Mouse (Mus musculus): ENCODE results near the gene Olfr1445. TPM values are rescaled to one million over a fixed set of nuclear protein-coding genes. Genes with fewer than 3 reads are reported as not detected.

Olfr1445 gene
- polyA plus RNA-seq (2012; rRNA removed) = not detected in 2 replicates

- no peak for TF ChIP-seq CTCF (IDR thresholded peaks at IDR 0.05; ENCODE audit: extremely low read depth, insufficient read depth, insufficient read length, insufficient replicate concordance)
- TF ChIP-seq POLR2A (IDR thresholded peaks at IDR 0.05; ENCODE audit: low read depth, low read length) = no peak
- no peaks in the 10 kb centered on the region for H3K27me3 ChIP-seq (ENCODE audit: control insufficient read depth, insufficient read depth, low read length)
- no peak within 1 kb of the TSS for H3K27ac ChIP-seq (ENCODE audit: insufficient read depth, low read length)
- DNase-seq (ENCODE audit: low read depth in 1 of 2, low spot score in 2 of 2) = no peak
- H3K4me3 ChIP-seq (ENCODE audit: extremely low read depth, insufficient read depth, insufficient read length) = no peak within 1 kb of the TSS
- no peaks in the 10 kb centered on the region for H3K4me1 ChIP-seq (ENCODE audit: control insufficient read depth, insufficient read depth, insufficient read length)
- H3K36me3 ChIP-seq (ENCODE audit: control insufficient read depth, insufficient read depth, low read length) = no peaks in the 10 kb centered on the region
- WGBS = 87% methylated on average over 2 of the region's 2 CpGs
These were observed at the start of gene Olfr1445 for GRCm38 (mm10) chr19:12883555-12883954. Olfr1445 (plus strand) TSS chr19:12883855.

GRCm38 (mm10) chr19:12838507-12838906, 45.1 kb upstream of the Olfr1445 start:
- Histone ChIP-seq H3K4me3 (ENCODE audit: extremely low read depth, insufficient read depth, insufficient read length) (no peak overlapping the region), H3K27ac (ENCODE audit: insufficient read depth, low read length) (no peak overlapping the region), H3K36me3 (ENCODE audit: control insufficient read depth, insufficient read depth, low read length) (peaks cover 4% of the 10 kb centered on the region), H3K27me3 (ENCODE audit: control insufficient read depth, insufficient read depth, low read length) (no peaks in the 10 kb centered on the region), H3K4me1 (ENCODE audit: control insufficient read depth, insufficient read depth, insufficient read length) (no peaks in the 10 kb centered on the region)
- TF ChIP-seq POLR2A (IDR thresholded peaks at IDR 0.05; ENCODE audit: low read depth, low read length) (no peak), CTCF (IDR thresholded peaks at IDR 0.05; ENCODE audit: extremely low read depth, insufficient read depth, insufficient read length, insufficient replicate concordance) (no peak)
- 75% methylated on average over 1 of the region's 1 CpGs for WGBS
- no peak for DNase-seq (ENCODE audit: low read depth in 1 of 2, low spot score in 2 of 2)

GRCm38 (mm10) chr19:12846382-12846781, 37.3 kb upstream of the Olfr1445 start, which contains the start of gene Gm5244:
Gm5244 (plus strand) TSS chr19:12846682.
- no peaks in the 10 kb centered on the region for H3K4me1 ChIP-seq (ENCODE audit: control insufficient read depth, insufficient read depth, insufficient read length)
- TF ChIP-seq CTCF (IDR thresholded peaks at IDR 0.05; ENCODE audit: extremely low read depth, insufficient read depth, insufficient read length, insufficient replicate concordance) (no peak), POLR2A (IDR thresholded peaks at IDR 0.05; ENCODE audit: low read depth, low read length) (no peak)
- no peaks in the 10 kb centered on the region for H3K36me3 ChIP-seq (ENCODE audit: control insufficient read depth, insufficient read depth, low read length)
- no peak for DNase-seq (ENCODE audit: low read depth in 1 of 2, low spot score in 2 of 2)
- H3K27me3 ChIP-seq (ENCODE audit: control insufficient read depth, insufficient read depth, low read length) = no peaks in the 10 kb centered on the region
- no peak within 1 kb of the TSS for H3K27ac ChIP-seq (ENCODE audit: insufficient read depth, low read length)
- H3K4me3 ChIP-seq (ENCODE audit: extremely low read depth, insufficient read depth, insufficient read length) = no peak within 1 kb of the TSS

GRCm38 (mm10) chr19:12856983-12857382, 26.7 kb upstream of the Olfr1445 start, which contains the start of gene Olfr1444:
Olfr1444 (plus strand) TSS chr19:12857283.
- no peaks in the 10 kb centered on the region for H3K4me1 ChIP-seq (ENCODE audit: control insufficient read depth, insufficient read depth, insufficient read length)
- WGBS = 59% methylated on average over 1 of the region's 1 CpGs
- DNase-seq (ENCODE audit: low read depth in 1 of 2, low spot score in 2 of 2) = no peak
- H3K36me3 ChIP-seq (ENCODE audit: control insufficient read depth, insufficient read depth, low read length) = no peaks in the 10 kb centered on the region
- TF ChIP-seq CTCF (IDR thresholded peaks at IDR 0.05; ENCODE audit: extremely low read depth, insufficient read depth, insufficient read length, insufficient replicate concordance) (no peak), POLR2A (IDR thresholded peaks at IDR 0.05; ENCODE audit: low read depth, low read length) (no peak)
- no peaks in the 10 kb centered on the region for H3K27me3 ChIP-seq (ENCODE audit: control insufficient read depth, insufficient read depth, low read length)
- H3K27ac ChIP-seq (ENCODE audit: insufficient read depth, low read length) = no peak within 1 kb of the TSS
- H3K4me3 ChIP-seq (ENCODE audit: extremely low read depth, insufficient read depth, insufficient read length) = no peak within 1 kb of the TSS

GRCm38 (mm10) chr19:12893424-12893823, 9.8 kb downstream of the Olfr1445 start, which contains the start of gene Olfr1446:
Olfr1446 (minus strand) TSS chr19:12893524.
- DNase-seq (ENCODE audit: low read depth in 1 of 2, low spot score in 2 of 2) = no peak
- no peaks in the 10 kb centered on the region for H3K36me3 ChIP-seq (ENCODE audit: control insufficient read depth, insufficient read depth, low read length)
- H3K27ac ChIP-seq (ENCODE audit: insufficient read depth, low read length) = no peak within 1 kb of the TSS
- WGBS = 76% methylated on average over 1 of the region's 1 CpGs
- no peaks in the 10 kb centered on the region for H3K4me1 ChIP-seq (ENCODE audit: control insufficient read depth, insufficient read depth, insufficient read length)
- no peak for TF ChIP-seq POLR2A (IDR thresholded peaks at IDR 0.05; ENCODE audit: low read depth, low read length)
- no peak for TF ChIP-seq CTCF (IDR thresholded peaks at IDR 0.05; ENCODE audit: extremely low read depth, insufficient read depth, insufficient read length, insufficient replicate concordance)
- H3K27me3 ChIP-seq (ENCODE audit: control insufficient read depth, insufficient read depth, low read length) = no peaks in the 10 kb centered on the region
- no peak within 1 kb of the TSS for H3K4me3 ChIP-seq (ENCODE audit: extremely low read depth, insufficient read depth, insufficient read length)

- no peak for DNase-seq (ENCODE audit: low read depth in 1 of 2, low spot score in 2 of 2)
- TF ChIP-seq CTCF (IDR thresholded peaks at IDR 0.05; ENCODE audit: extremely low read depth, insufficient read depth, insufficient read length, insufficient replicate concordance) = no peak
- no peak for TF ChIP-seq POLR2A (IDR thresholded peaks at IDR 0.05; ENCODE audit: low read depth, low read length)
- WGBS = 90% methylated on average over 1 of the region's 1 CpGs
- Histone ChIP-seq H3K36me3 (ENCODE audit: control insufficient read depth, insufficient read depth, low read length) (no peaks in the 10 kb centered on the region), H3K27me3 (ENCODE audit: control insufficient read depth, insufficient read depth, low read length) (no peaks in the 10 kb centered on the region), H3K4me1 (ENCODE audit: control insufficient read depth, insufficient read depth, insufficient read length) (no peaks in the 10 kb centered on the region), H3K27ac (ENCODE audit: insufficient read depth, low read length) (no peak within 1 kb of the TSS), H3K4me3 (ENCODE audit: extremely low read depth, insufficient read depth, insufficient read length) (no peak within 1 kb of the TSS)
These were observed 20.0 kb downstream of the Olfr1445 start, which contains the start of gene Olfr1447 for GRCm38 (mm10) chr19:12903643-12904042. Olfr1447 (minus strand) TSS chr19:12903743.

- no peaks in the 10 kb centered on the region for H3K36me3 ChIP-seq (ENCODE audit: control insufficient read depth, insufficient read depth, low read length)
- H3K27me3 ChIP-seq (ENCODE audit: control insufficient read depth, insufficient read depth, low read length) = no peaks in the 10 kb centered on the region
- WGBS = 74% methylated on average over 1 of the region's 1 CpGs
- no peak within 1 kb of the TSS for H3K4me3 ChIP-seq (ENCODE audit: extremely low read depth, insufficient read depth, insufficient read length)
- no peak for TF ChIP-seq CTCF (IDR thresholded peaks at IDR 0.05; ENCODE audit: extremely low read depth, insufficient read depth, insufficient read length, insufficient replicate concordance)
- no peak for TF ChIP-seq POLR2A (IDR thresholded peaks at IDR 0.05; ENCODE audit: low read depth, low read length)
- no peaks in the 10 kb centered on the region for H3K4me1 ChIP-seq (ENCODE audit: control insufficient read depth, insufficient read depth, insufficient read length)
- H3K27ac ChIP-seq (ENCODE audit: insufficient read depth, low read length) = no peak within 1 kb of the TSS
- no peak for DNase-seq (ENCODE audit: low read depth in 1 of 2, low spot score in 2 of 2)
These were observed 40.7 kb downstream of the Olfr1445 start, which contains the start of gene Olfr1448 for GRCm38 (mm10) chr19:12924319-12924718. Olfr1448 (minus strand) TSS chr19:12924419.

Measured in spleen, adult 2 months (tissue).